Mouse (Mus musculus): Measurements from ENCODE around the gene C2cd4c.

DNA sequence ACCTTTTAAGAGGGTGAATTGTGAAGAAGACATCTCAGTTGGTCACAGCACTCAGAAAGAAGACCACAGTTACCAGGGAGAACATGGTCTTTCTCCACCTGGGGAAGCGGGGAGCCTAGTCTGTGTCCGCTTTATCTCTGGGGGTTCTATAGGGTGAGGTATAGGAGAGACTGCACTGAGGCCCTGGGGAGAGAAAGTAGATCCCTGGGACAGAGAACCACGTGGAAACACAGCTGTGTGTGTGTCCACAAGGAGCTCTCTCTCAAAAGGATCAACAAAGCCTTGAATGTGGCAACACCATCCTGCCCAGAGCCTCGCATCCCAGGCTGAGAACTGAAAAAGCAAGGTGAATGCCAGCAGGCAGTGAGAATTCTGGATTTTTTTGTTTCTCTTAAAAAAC lies 36.4 kb downstream of the C2cd4c start:
- TF ChIP-seq POLR2A (IDR thresholded peaks at IDR 0.05; ENCODE audit: insufficient read depth, low read length) (no peak), CTCF (IDR thresholded peaks at IDR 0.05; ENCODE audit: low read depth, low read length) (no peak), EP300 (IDR thresholded peaks at IDR 0.05; ENCODE audit: insufficient read depth, low read depth, low read length) (no peak)
